Mouse (Mus musculus) heart, embryonic 16.5 days (tissue): ENCODE measurements around the gene Ndufb8. TPM values are rescaled to one million over a fixed set of nuclear protein-coding genes. Genes with fewer than 3 reads are reported as not detected.

Experiments
- ATAC-seq: fragments of 200-750 bp; cut with Nextera tagmentation; replicated peaks from 2 replicates; pipeline ENCODE4 v1.8.0; 2017; ENCODE audit warnings: moderate number of reproducible peaks; ENCODE audit not compliant: insufficient read depth, low FRiP score; ENCODE audit errors: extremely low read depth
- H3K27ac ChIP-seq: fragments of 300-500 bp; sonication (generic); 2 replicates; pipeline ENCODE4 v1.5.1; 2014; ENCODE audit warnings: mild to moderate bottlenecking, low read length, control low read depth, moderate library complexity
- H3K27me3 ChIP-seq: fragments of 300-500 bp; sonication (generic); 2 replicates; pipeline ENCODE4 v1.6.1; 2014; ENCODE audit warnings: low read length, mixed read lengths; ENCODE audit not compliant: control insufficient read depth, insufficient read depth
- H3K36me3 ChIP-seq: fragments of 300-500 bp; sonication (generic); 2 replicates; pipeline ENCODE4 v1.6.1; 2014; ENCODE audit not compliant: control insufficient read depth, insufficient read depth
- H3K4me1 ChIP-seq: fragments of 300-500 bp; sonication (generic); 2 replicates; pipeline ENCODE4 v1.6.1; 2014; ENCODE audit warnings: low read length, mixed read lengths; ENCODE audit not compliant: control insufficient read depth, insufficient read depth
- H3K4me2 ChIP-seq: fragments of 300-500 bp; sonication (generic); 2 replicates; pipeline ENCODE4 v1.6.1; 2014; ENCODE audit warnings: low read depth, mild to moderate bottlenecking, control low read depth, low read length
- H3K4me3 ChIP-seq: fragments of 300-500 bp; sonication (generic); 2 replicates; pipeline ENCODE4 v1.5.1; 2014; ENCODE audit warnings: mild to moderate bottlenecking, control low read depth, low read length
- H3K9ac ChIP-seq: fragments of 300-500 bp; sonication (generic); 2 replicates; pipeline ENCODE4 v1.6.1; 2014; ENCODE audit warnings: low read length, control low read depth
- H3K9me3 ChIP-seq: fragments of 300-500 bp; sonication (generic); replicated peaks from 2 replicates; pipeline ENCODE4 v1.6.1; 2016; ENCODE audit warnings: low read length; ENCODE audit not compliant: control insufficient read depth
- WGBS: fragments of 180-500 bp; shearing (Covaris S2); extraction: QIAGEN DNeasy Blood & Tissue Kit; methylation state at CpG from one replicate; pipeline ENCODE4 v1.1.7; 2014; 5-methylcytosine and 5-hydroxymethylcytosine counted together
- polyA plus RNA-seq: library from polyadenylated mRNA; unstranded; fragments of >200 nt; fragmentation: Nextera tagmentation; extraction: Ambion mirVana; gene quantifications from 2 replicates; pipeline ENCODE4 v1.2.1, GENCODE M21; 2015

Ndufb8 gene
- polyA plus RNA-seq, 1 experiment from 2014 or later = 1,261 TPM

- H3K4me3 ChIP-seq = no peak overlapping the region
- H3K27me3 ChIP-seq = peaks cover 7% of the 10 kb centered on the region
- H3K9ac ChIP-seq = no peak overlapping the region
- H3K36me3 ChIP-seq = no peaks in the 10 kb centered on the region
- no peak overlapping the region for H3K27ac ChIP-seq
- 64% methylated on average over 5 of the region's 5 CpGs for WGBS
- no peak for ATAC-seq
- no peak overlapping the region for H3K4me2 ChIP-seq
- no peaks in the 10 kb centered on the region for H3K4me1 ChIP-seq
- no peaks in the 10 kb centered on the region for H3K9me3 ChIP-seq
Observed at GRCm38 (mm10) chr19:44500240-44500639, 55.0 kb downstream of the Ndufb8 start.

GRCm38 (mm10) chr19:44498936-44499335, 56.3 kb downstream of the Ndufb8 start:
- Histone ChIP-seq H3K36me3 (no peaks in the 10 kb centered on the region), H3K4me3 (no peak overlapping the region), H3K9ac (no peak overlapping the region), H3K27ac (no peak overlapping the region), H3K9me3 (no peaks in the 10 kb centered on the region), H3K4me1 (no peaks in the 10 kb centered on the region), H3K27me3 (peaks cover 17% of the 10 kb centered on the region), H3K4me2 (no peak overlapping the region)
- ATAC-seq = no peak
- 50% methylated on average over 6 of the region's 6 CpGs for WGBS

Other genes with a start within 250 kb of the Ndufb8 start
- 4.4 and 4.8 TPM in 2 replicates for gene Scd4, start 222.3 kb downstream of the Ndufb8 start, polyA plus RNA-seq
- gene Scd1, start 147.6 kb downstream of the Ndufb8 start, polyA plus RNA-seq = 1.1 and 1.2 TPM in 2 replicates
- gene Wnt8b, start 62.0 kb downstream of the Ndufb8 start, polyA plus RNA-seq = 0.08 TPM in 1 of 2 replicates, not detected in the other
- 2.2 and 2.3 TPM in 2 replicates for gene Sec31b, start 9.6 kb downstream of the Ndufb8 start, polyA plus RNA-seq
- not detected in 2 replicates for gene Gm20538, start 2.6 kb downstream of the Ndufb8 start, polyA plus RNA-seq
- 22.2 and 27.6 TPM in 2 replicates for gene Hif1an, start 7.4 kb upstream of the Ndufb8 start, polyA plus RNA-seq
- gene Pax2, start 200.6 kb upstream of the Ndufb8 start, polyA plus RNA-seq = not detected in 2 replicates